Mouse (Mus musculus) stomach, embryonic 16.5 days (tissue): ENCODE measurements around the gene Pklr. TPM values are rescaled to one million over a fixed set of nuclear protein-coding genes. Genes with fewer than 3 reads are reported as not detected.
A peak's percentile ranks its signal among the peaks of the same experiment; 100 is the strongest.

ENCODE experiments used
- ATAC-seq: fragments of 200-750 bp; cut with Nextera tagmentation; 2 replicates; pipeline ENCODE4 v1.8.0; 2017; ENCODE audit warnings: moderate number of reproducible peaks, moderate TSS enrichment; ENCODE audit not compliant: insufficient read depth, low FRiP score
- H3K27ac ChIP-seq: fragments of 300-500 bp; sonication (generic); 2 replicates; pipeline ENCODE4 v1.5.1; 2014; ENCODE audit warnings: low read length
- H3K27me3 ChIP-seq: fragments of 300-500 bp; sonication (generic); 2 replicates; pipeline ENCODE4 v1.6.1; 2014; ENCODE audit warnings: low read length, control low read depth, mixed read lengths; ENCODE audit not compliant: control insufficient read depth, insufficient read depth
- H3K36me3 ChIP-seq: fragments of 300-500 bp; sonication (generic); 2 replicates; pipeline ENCODE4 v1.6.1; 2014; ENCODE audit warnings: low read length; ENCODE audit not compliant: control insufficient read depth, insufficient read depth
- H3K4me1 ChIP-seq: fragments of 300-500 bp; sonication (generic); 2 replicates; pipeline ENCODE4 v1.6.1; 2014; ENCODE audit warnings: low read length, control low read depth, mixed read lengths; ENCODE audit not compliant: control insufficient read depth, insufficient read depth
- H3K4me2 ChIP-seq: fragments of 300-500 bp; sonication (generic); 2 replicates; pipeline ENCODE4 v1.6.1; 2014; ENCODE audit warnings: low read depth, low read length, mixed read lengths
- H3K4me3 ChIP-seq: fragments of 300-500 bp; sonication (generic); replicated peaks from 2 replicates; pipeline ENCODE4 v1.5.1; 2014; ENCODE audit warnings: mild to moderate bottlenecking, low read length
- H3K9ac ChIP-seq: fragments of 300-500 bp; sonication (generic); 2 replicates; pipeline ENCODE4 v1.6.1; 2014; ENCODE audit warnings: low read length
- H3K9me3 ChIP-seq: fragments of 300-500 bp; sonication (generic); replicated peaks from 2 replicates; pipeline ENCODE4 v1.6.1; 2016; ENCODE audit warnings: low read length, control low read depth; ENCODE audit not compliant: control insufficient read depth
- WGBS: fragments of 180-500 bp; shearing (Covaris S2); extraction: QIAGEN DNeasy Blood & Tissue Kit; methylation state at CpG from one replicate; pipeline ENCODE4 v1.1.7; 2014; 5-methylcytosine and 5-hydroxymethylcytosine counted together
- polyA plus RNA-seq: library from polyadenylated mRNA; unstranded; fragments of >200 nt; fragmentation: Nextera tagmentation; extraction: Ambion mirVana; gene quantifications from 2 replicates; pipeline ENCODE4 v1.2.1, GENCODE M21; 2015

Gene Pklr
- polyA plus RNA-seq = 14.3 and 22.0 TPM in 2 replicates

GRCm38 (mm10) chr3:89135958-89136357 lies at the start of gene Pklr:
Gene Pklr (plus strand): TSS chr3:89136142.
- ATAC-seq = no peak
- Histone ChIP-seq H3K4me1 (peaks cover 10% of the 10 kb centered on the region; the same call in 1 of the 2 replicates), H3K4me3 (peak within 1 kb of the TSS; percentile 9), H3K27ac (peak within 1 kb of the TSS; percentile 44), H3K27me3 (no peaks in the 10 kb centered on the region; the same call in 1 of the 2 replicates), H3K36me3 (no peaks in the 10 kb centered on the region), H3K9me3 (no peaks in the 10 kb centered on the region), H3K4me2 (peak within 1 kb of the TSS; percentile 26), H3K9ac (peak within 1 kb of the TSS; percentile 40)
- 45% methylated on average over 3 of the region's 3 CpGs for WGBS

GRCm38 (mm10) chr3:89087338-89088110 lies 48.4 kb upstream of the Pklr start:
- Histone ChIP-seq H3K4me2 (peak overlapping the region; percentile 41; the same call in 1 of the 2 replicates), H3K4me3 (no peak overlapping the region), H3K4me1 (peaks cover 28% of the 10 kb centered on the region), H3K27ac (no peak overlapping the region), H3K27me3 (no peaks in the 10 kb centered on the region), H3K36me3 (no peaks in the 10 kb centered on the region), H3K9me3 (no peaks in the 10 kb centered on the region), H3K9ac (peak overlapping the region; percentile 43; the same call in 1 of the 2 replicates)
- 24% methylated on average over 21 of the region's 21 CpGs for WGBS
- ATAC-seq = no peak

GRCm38 (mm10) chr3:89088974-89089373 lies 47.0 kb upstream of the Pklr start:
- Histone ChIP-seq H3K4me2 (peak overlapping the region; percentile 100), H3K27ac (no peak overlapping the region), H3K36me3 (no peaks in the 10 kb centered on the region; the same call in 1 of the 2 replicates), H3K4me3 (peak overlapping the region; percentile 75), H3K9ac (peak overlapping the region; percentile 83), H3K9me3 (no peaks in the 10 kb centered on the region), H3K27me3 (no peaks in the 10 kb centered on the region), H3K4me1 (peaks cover 28% of the 10 kb centered on the region)
- ATAC-seq = no peak
- WGBS = 55% methylated on average over 14 of the region's 14 CpGs

- Histone ChIP-seq H3K36me3 (no peaks in the 10 kb centered on the region; the same call in 1 of the 2 replicates), H3K9ac (peak overlapping the region; percentile 83), H3K27me3 (no peaks in the 10 kb centered on the region), H3K9me3 (no peaks in the 10 kb centered on the region), H3K4me3 (peak overlapping the region; percentile 75), H3K4me1 (peaks cover 28% of the 10 kb centered on the region), H3K4me2 (peak overlapping the region; percentile 100), H3K27ac (peak overlapping the region; percentile 90)
- under 1% methylated on average over 39 of the region's 40 CpGs for WGBS
- ATAC-seq = peak; percentile 82
Measured at GRCm38 (mm10) chr3:89089882-89090591, 45.9 kb upstream of the Pklr start.

- H3K27me3 ChIP-seq = no peaks in the 10 kb centered on the region
- peak overlapping the region; percentile 83 for H3K9ac ChIP-seq
- H3K4me2 ChIP-seq = peak overlapping the region; percentile 100
- peak overlapping the region; percentile 90 for H3K27ac ChIP-seq
- H3K4me3 ChIP-seq = peak overlapping the region; percentile 75
- H3K36me3 ChIP-seq = no peaks in the 10 kb centered on the region; the same call in 1 of the 2 replicates
- WGBS = under 1% methylated on average over 68 of the region's 74 CpGs
- ATAC-seq = peak; percentile 76
- peaks cover 28% of the 10 kb centered on the region for H3K4me1 ChIP-seq
- no peaks in the 10 kb centered on the region for H3K9me3 ChIP-seq
Measured at GRCm38 (mm10) chr3:89090694-89091655, 45.0 kb upstream of the Pklr start.

GRCm38 (mm10) chr3:89091811-89092508 lies 44.0 kb upstream of the Pklr start:
- ATAC-seq = no peak
- no peaks in the 10 kb centered on the region for H3K27me3 ChIP-seq
- H3K36me3 ChIP-seq = peaks cover 5% of the 10 kb centered on the region; the same call in 1 of the 2 replicates
- peak overlapping the region; percentile 83 for H3K9ac ChIP-seq
- H3K4me3 ChIP-seq = peak overlapping the region; percentile 75
- peaks cover 28% of the 10 kb centered on the region for H3K4me1 ChIP-seq
- 18% methylated on average over 20 of the region's 20 CpGs for WGBS
- H3K9me3 ChIP-seq = no peaks in the 10 kb centered on the region
- no peak overlapping the region for H3K27ac ChIP-seq
- peak overlapping the region; percentile 100 for H3K4me2 ChIP-seq

- Histone ChIP-seq H3K4me3 (peak overlapping the region; percentile 30), H3K4me2 (peak overlapping the region; percentile 49), H3K9ac (peak overlapping the region; percentile 46), H3K4me1 (peaks cover 27% of the 10 kb centered on the region), H3K9me3 (no peaks in the 10 kb centered on the region), H3K27me3 (no peaks in the 10 kb centered on the region), H3K36me3 (peaks cover 5% of the 10 kb centered on the region; the same call in 1 of the 2 replicates), H3K27ac (no peak overlapping the region)
- no peak for ATAC-seq
- WGBS = 29% methylated on average over 11 of the region's 11 CpGs
Measured at GRCm38 (mm10) chr3:89092509-89093090, 43.3 kb upstream of the Pklr start.

GRCm38 (mm10) chr3:89093175-89093574 lies 42.8 kb upstream of the Pklr start, which contains the start of gene Rusc1:
Gene Rusc1 (minus strand): TSS chr3:89093311.
- Histone ChIP-seq H3K4me1 (peaks cover 23% of the 10 kb centered on the region), H3K36me3 (peaks cover 7% of the 10 kb centered on the region; the same call in 1 of the 2 replicates), H3K27me3 (no peaks in the 10 kb centered on the region), H3K9me3 (no peaks in the 10 kb centered on the region), H3K9ac (peak within 1 kb of the TSS; percentile 83), H3K4me2 (peak within 1 kb of the TSS; percentile 49), H3K4me3 (peak within 1 kb of the TSS; percentile 75), H3K27ac (no peak within 1 kb of the TSS)
- under 1% methylated on average over 18 of the region's 18 CpGs for WGBS
- ATAC-seq = peak; percentile 71
